Mouse (Mus musculus) forebrain, embryonic 14.5 days (tissue): ENCODE results near the gene Ryr2. TPM values are rescaled to one million over a fixed set of nuclear protein-coding genes. Genes with fewer than 3 reads are reported as not detected.
A peak's percentile ranks its signal among the peaks of the same experiment; 100 is the strongest.

Experiments
- ATAC-seq: fragments of 200-750 bp; cut with Nextera tagmentation; 2 replicates; pipeline ENCODE4 v1.8.0; 2017; ENCODE audit warnings: mild to moderate bottlenecking, moderate library complexity
- DNase-seq: peaks from one replicate; pipeline ENCODE4 v3.0.0-alpha.2; 2015; ENCODE audit warnings: low spot score
- H3K27ac ChIP-seq: fragments of 300-500 bp; sonication (generic); 2 replicates; pipeline ENCODE4 v1.5.1; 2014; ENCODE audit warnings: low read depth, mild to moderate bottlenecking, control low read depth, low read length, moderate library complexity
- H3K27me3 ChIP-seq: fragments of 300-500 bp; sonication (generic); replicated peaks from 2 replicates; pipeline ENCODE4 v1.6.1; 2014; ENCODE audit warnings: low read length, control low read depth, mixed read lengths; ENCODE audit not compliant: control insufficient read depth, insufficient read depth
- H3K36me3 ChIP-seq: fragments of 300-500 bp; sonication (generic); 2 replicates; pipeline ENCODE4 v1.6.1; 2014; ENCODE audit warnings: low read length, control low read depth; ENCODE audit not compliant: control insufficient read depth, insufficient read depth
- H3K4me1 ChIP-seq: fragments of 300-500 bp; sonication (generic); 2 replicates; pipeline ENCODE4 v1.6.1; 2014; ENCODE audit warnings: antibody characterized with exemption, low read length, control low read depth; ENCODE audit not compliant: control insufficient read depth, insufficient read depth
- H3K4me2 ChIP-seq: fragments of 300-500 bp; sonication (generic); 2 replicates; pipeline ENCODE4 v1.6.1; 2014; ENCODE audit warnings: mild to moderate bottlenecking, control low read depth, low read length
- H3K4me3 ChIP-seq: fragments of 300-500 bp; sonication (generic); 2 replicates; pipeline ENCODE4 v1.5.1; 2014; ENCODE audit warnings: low read depth, low read length, control low read depth
- H3K9ac ChIP-seq: fragments of 300-500 bp; sonication (generic); 2 replicates; pipeline ENCODE4 v1.6.1; 2014; ENCODE audit warnings: mild to moderate bottlenecking, low read length, control low read depth, moderate library complexity
- H3K9me3 ChIP-seq: fragments of 300-500 bp; sonication (generic); replicated peaks from 2 replicates; pipeline ENCODE4 v1.6.1; 2016; ENCODE audit warnings: low read length, control low read depth, mixed read lengths; ENCODE audit not compliant: control insufficient read depth
- WGBS: fragments of 180-500 bp; shearing (Covaris S2); extraction: QIAGEN DNeasy Blood & Tissue Kit; methylation state at CpG from one replicate; pipeline ENCODE4 v1.1.7; 2014; 5-methylcytosine and 5-hydroxymethylcytosine counted together
- polyA plus RNA-seq: library from polyadenylated mRNA; unstranded; fragments of >200 nt; fragmentation: Nextera tagmentation; extraction: Ambion mirVana; gene quantifications from 2 replicates; pipeline ENCODE4 v1.2.1, GENCODE M21; 2014

Gene Ryr2
- polyA plus RNA-seq, 1 experiment from 2014 or later = 0.76 TPM

DNA sequence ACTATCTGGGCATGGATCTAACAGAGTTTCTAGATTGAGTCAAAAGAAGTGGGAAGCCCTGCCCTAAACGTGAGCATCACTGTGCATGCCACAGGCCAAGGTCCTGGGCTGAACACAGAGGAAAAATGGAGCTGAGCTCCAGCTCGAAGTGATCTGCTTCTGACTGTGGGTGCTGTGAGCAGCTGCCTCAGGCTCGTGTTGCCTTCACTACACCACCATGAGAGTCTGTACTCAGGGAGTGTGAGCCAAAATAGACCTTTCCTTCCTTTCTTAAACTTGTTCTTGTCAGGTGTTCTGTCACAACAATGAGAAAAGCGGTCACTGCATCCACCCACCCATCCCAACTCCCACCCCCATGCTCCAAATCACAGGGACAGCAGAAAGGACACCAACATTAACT, 27.2 kb downstream of the Ryr2 start:
- Histone ChIP-seq H3K4me2 (no peak overlapping the region), H3K36me3 (no peaks in the 10 kb centered on the region), H3K27ac (no peak overlapping the region), H3K4me3 (no peak overlapping the region), H3K9me3 (no peaks in the 10 kb centered on the region), H3K27me3 (no peaks in the 10 kb centered on the region), H3K4me1 (no peaks in the 10 kb centered on the region), H3K9ac (no peak overlapping the region)
- WGBS = 79% methylated on average over 4 of the region's 4 CpGs
- no peak for DNase-seq
- ATAC-seq = no peak

- Histone ChIP-seq H3K27me3 (no peaks in the 10 kb centered on the region), H3K4me1 (0 out of 2 replicates have a peak, but pooled peaks cover 3% of the 10 kb centered on the region), H3K27ac (no peak overlapping the region), H3K4me2 (no peak overlapping the region), H3K9ac (no peak overlapping the region), H3K4me3 (no peak overlapping the region), H3K36me3 (no peaks in the 10 kb centered on the region), H3K9me3 (no peaks in the 10 kb centered on the region)
- ATAC-seq = no peak
- DNase-seq = no peak
- 88% methylated on average over 6 of the region's 6 CpGs for WGBS
Measured at GRCm38 (mm10) chr13:12074897-12075296, 31.8 kb downstream of the Ryr2 start.

GRCm38 (mm10) chr13:12072571-12072970, 34.2 kb downstream of the Ryr2 start:
- H3K27me3 ChIP-seq = no peaks in the 10 kb centered on the region
- 0 out of 2 replicates have a peak, but pooled peaks cover 3% of the 10 kb centered on the region for H3K4me1 ChIP-seq
- H3K27ac ChIP-seq = no peak overlapping the region
- H3K9ac ChIP-seq = no peak overlapping the region
- no peak overlapping the region for H3K4me2 ChIP-seq
- DNase-seq (no peak), ATAC-seq (no peak)
- 47% methylated on average over 7 of the region's 7 CpGs for WGBS
- no peaks in the 10 kb centered on the region for H3K9me3 ChIP-seq
- no peaks in the 10 kb centered on the region for H3K36me3 ChIP-seq
- no peak overlapping the region for H3K4me3 ChIP-seq

DNA sequence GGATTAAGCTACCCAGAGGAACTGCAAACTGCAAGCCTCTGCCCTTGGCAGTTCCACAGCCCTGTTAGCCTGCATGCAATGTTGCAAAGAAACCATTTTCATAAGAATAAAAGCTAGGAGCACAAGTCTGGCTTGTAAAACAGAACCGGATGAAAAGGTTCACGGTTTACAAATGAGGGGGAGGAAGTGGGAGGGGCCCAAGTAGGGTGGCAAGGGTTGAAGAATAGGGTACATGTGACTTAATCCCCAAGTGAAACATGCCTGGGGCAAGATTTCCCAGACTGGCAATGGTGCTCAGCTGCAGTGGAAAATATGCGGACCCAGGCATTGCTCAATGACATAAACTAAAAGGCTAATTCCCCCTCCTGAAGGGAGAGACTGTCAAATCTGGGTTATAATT, 34.6 kb downstream of the Ryr2 start:
- no peak overlapping the region for H3K4me3 ChIP-seq
- no peak overlapping the region for H3K4me2 ChIP-seq
- no peak overlapping the region for H3K27ac ChIP-seq
- 9% methylated on average over 3 of the region's 3 CpGs for WGBS
- DNase-seq (peak; percentile 57), ATAC-seq (peak; percentile 75)
- no peaks in the 10 kb centered on the region for H3K27me3 ChIP-seq
- H3K9me3 ChIP-seq = no peaks in the 10 kb centered on the region
- H3K36me3 ChIP-seq = no peaks in the 10 kb centered on the region
- H3K4me1 ChIP-seq = 0 out of 2 replicates have a peak, but pooled peaks cover 3% of the 10 kb centered on the region
- H3K9ac ChIP-seq = no peak overlapping the region

- no peaks in the 10 kb centered on the region for H3K36me3 ChIP-seq
- no peak overlapping the region for H3K4me3 ChIP-seq
- DNase-seq (peak; percentile 45), ATAC-seq (0 out of 2 replicates have a peak, but pooled peaks have one; percentile 40)
- H3K27ac ChIP-seq = no peak overlapping the region
- 0 out of 2 replicates have a peak, but pooled peaks cover 3% of the 10 kb centered on the region for H3K4me1 ChIP-seq
- H3K9me3 ChIP-seq = no peaks in the 10 kb centered on the region
- no peak overlapping the region for H3K9ac ChIP-seq
- H3K4me2 ChIP-seq = no peak overlapping the region
- WGBS = 72% methylated on average over 14 of the region's 14 CpGs
- no peaks in the 10 kb centered on the region for H3K27me3 ChIP-seq
Measured at GRCm38 (mm10) chr13:12070157-12071129, 36.3 kb downstream of the Ryr2 start.

DNA sequence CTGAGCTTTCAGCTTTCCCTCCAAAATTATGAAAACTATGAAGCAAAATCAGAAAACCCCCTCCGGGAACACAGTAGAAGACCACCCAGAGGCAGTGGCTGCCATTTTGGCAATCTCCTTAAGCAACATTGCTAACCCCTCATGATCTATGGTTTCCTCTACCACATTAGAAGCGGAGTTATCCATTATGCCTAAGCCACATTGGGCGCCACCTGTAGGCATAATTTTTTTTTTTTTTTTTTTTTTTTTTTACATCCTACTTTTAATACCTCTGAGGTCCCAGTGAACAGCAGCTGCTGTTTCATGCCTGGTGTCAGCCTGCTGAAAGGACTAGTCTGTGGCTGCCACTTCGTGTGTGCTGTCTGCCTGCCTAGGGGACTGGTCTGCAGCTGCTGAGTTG, 42.2 kb downstream of the Ryr2 start:
- Histone ChIP-seq H3K4me2 (no peak overlapping the region), H3K9me3 (no peaks in the 10 kb centered on the region), H3K27ac (no peak overlapping the region), H3K27me3 (no peaks in the 10 kb centered on the region), H3K36me3 (no peaks in the 10 kb centered on the region), H3K9ac (no peak overlapping the region), H3K4me1 (no peaks in the 10 kb centered on the region), H3K4me3 (no peak overlapping the region)
- no peak for DNase-seq
- 82% methylated on average over 4 of the region's 4 CpGs for WGBS
- no peak for ATAC-seq

GRCm38 (mm10) chr13:12063561-12063960, 43.2 kb downstream of the Ryr2 start:
- H3K4me1 ChIP-seq = no peaks in the 10 kb centered on the region
- WGBS = 68% methylated on average over 4 of the region's 4 CpGs
- no peak overlapping the region for H3K4me3 ChIP-seq
- ATAC-seq (no peak), DNase-seq (no peak)
- H3K27ac ChIP-seq = no peak overlapping the region
- no peak overlapping the region for H3K4me2 ChIP-seq
- H3K36me3 ChIP-seq = no peaks in the 10 kb centered on the region
- H3K9me3 ChIP-seq = no peaks in the 10 kb centered on the region
- H3K9ac ChIP-seq = no peak overlapping the region
- no peaks in the 10 kb centered on the region for H3K27me3 ChIP-seq

- DNase-seq (no peak), ATAC-seq (no peak)
- H3K36me3 ChIP-seq = no peaks in the 10 kb centered on the region
- no peaks in the 10 kb centered on the region for H3K27me3 ChIP-seq
- WGBS = 65% methylated on average over 8 of the region's 8 CpGs
- H3K27ac ChIP-seq = no peak overlapping the region
- no peak overlapping the region for H3K4me2 ChIP-seq
- H3K4me3 ChIP-seq = no peak overlapping the region
- no peak overlapping the region for H3K9ac ChIP-seq
- H3K9me3 ChIP-seq = no peaks in the 10 kb centered on the region
- H3K4me1 ChIP-seq = no peaks in the 10 kb centered on the region
Measured at GRCm38 (mm10) chr13:12057357-12057771, 49.4 kb downstream of the Ryr2 start.

DNA sequence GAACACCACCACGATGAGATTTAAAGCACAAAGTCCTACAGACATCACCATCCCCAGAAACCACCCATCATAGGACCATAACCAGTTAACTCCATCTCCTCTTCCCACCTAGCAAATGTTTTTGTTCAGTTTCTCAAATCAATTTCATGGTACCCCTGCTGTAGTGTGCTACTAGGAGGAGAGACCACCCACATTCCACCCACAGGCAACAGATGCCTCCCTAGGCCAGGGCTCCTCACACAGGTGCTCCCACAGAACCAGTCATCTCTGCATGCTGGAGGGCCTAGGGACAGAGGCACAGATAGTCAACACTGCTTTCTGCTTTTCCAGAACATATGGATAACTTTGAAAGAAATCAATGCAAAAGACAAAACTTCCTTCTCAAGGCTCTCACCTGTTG, 50.8 kb downstream of the Ryr2 start:
- H3K4me3 ChIP-seq = no peak overlapping the region
- WGBS = 93% methylated on average over 1 of the region's 1 CpGs

More for the DNA sequence above, 50.8 kb downstream of the Ryr2 start:
- ATAC-seq (no peak), DNase-seq (no peak)
- Histone ChIP-seq H3K9ac (no peak overlapping the region), H3K36me3 (no peaks in the 10 kb centered on the region), H3K9me3 (no peaks in the 10 kb centered on the region), H3K4me2 (no peak overlapping the region), H3K27me3 (no peaks in the 10 kb centered on the region), H3K4me1 (no peaks in the 10 kb centered on the region), H3K27ac (no peak overlapping the region)
